In genomic region chr9:65122545-65122944, GRCm38 (mm10) we compare ENCODE assay signal across 9 mouse cellular contexts. TPM values are rescaled to one million over a fixed set of nuclear protein-coding genes. Genes with fewer than 3 reads are reported as not detected.
DNase-seq lines count a peak whose midpoint lies in the region; ATAC-seq and TF ChIP-seq lines count a peak whose summit lies in the region.
"Had no signal": no experiment of that assay in that cellular context is flagged by ENCODE, and none has a peak within 500 bp of the region (broad histone marks: within the 10 kb centered on the region; RNA-seq: fewer than 3 reads in every experiment).

No protein-coding gene starts in this region.

- 0 out of 2 replicates have a peak overlapping the region, but pooled peaks have one; percentile 29 for H3K9ac ChIP-seq in ES-E14 (ENCODE audit: insufficient read depth, low read depth, low read length, poor library complexity, severe bottlenecking)
- H3K9ac ChIP-seq in liver, postnatal 0 days (replicated peaks), result no peak overlapping the region

- H3K36me3 ChIP-seq in ES-E14 (ENCODE audit: control insufficient read depth, insufficient read depth, low read length, poor library complexity, severe bottlenecking), result no peaks in the 10 kb centered on the region; the same call in 1 of the 2 replicates
- H3K36me3 ChIP-seq in heart, embryonic 10.5 days, result no peaks in the 10 kb centered on the region
- H3K36me3 ChIP-seq in liver, postnatal 0 days (replicated peaks; ENCODE audit: insufficient read depth, low read length), result peaks cover 5% of the 10 kb centered on the region; the same call in 1 of the 2 replicates

- in situ Hi-C loops in ES-E14 (cut with MboI; ENCODE audit: low sequenced_read_pairs in 2 of 2, unreplicated experiment in 2 of 2), result no loop called here

- WGBS in heart, embryonic 10.5 days, result 8% methylated on average over 18 of the region's 18 CpGs
- 24% methylated on average over 18 of the region's 18 CpGs for WGBS in liver, postnatal 0 days (ENCODE audit: insufficient replicate concordance)

- H3K4me3 ChIP-seq in gastrocnemius, adult 2 months, result no peak overlapping the region
- peak overlapping the region in 1 of 2 experiments; percentile 16; a peak in 1 of 4 replicates for H3K4me3 ChIP-seq in ES-E14 (ENCODE audit: insufficient read depth in 1 of 2, low read depth in 1 of 2, low read length in 2 of 2, poor library complexity in 1 of 2, severe bottlenecking in 1 of 2)
- peak overlapping the region; percentile 42; the same call in 1 of the 2 replicates for H3K4me3 ChIP-seq in heart, embryonic 10.5 days
- no peak overlapping the region for H3K4me3 ChIP-seq in liver, postnatal 0 days (ENCODE audit: low read depth, low read length)

- no peak for TF ChIP-seq CTCF in gastrocnemius, adult 2 months (IDR thresholded peaks at IDR 0.05)
- no peak for TF ChIP-seq CTCF in liver, postnatal 0 days (IDR thresholded peaks at IDR 0.05; ENCODE audit: low read depth)

- peaks cover 4 to 12% of the 10 kb centered on the region in 2 experiments; a peak in 3 of 4 replicates for H3K4me1 ChIP-seq in ES-E14 (ENCODE audit: control insufficient read depth in 2 of 2, insufficient read depth in 2 of 2, low read length in 2 of 2, poor library complexity in 1 of 2)
- peaks cover 15% of the 10 kb centered on the region for H3K4me1 ChIP-seq in heart, embryonic 10.5 days
- no peaks in the 10 kb centered on the region for H3K4me1 ChIP-seq in liver, postnatal 0 days (ENCODE audit: insufficient read depth)

- no peak for TF ChIP-seq EP300 in liver, postnatal 0 days (IDR thresholded peaks at IDR 0.05; ENCODE audit: low read depth)

- peaks cover 61% of the 10 kb centered on the region for H3K27me3 ChIP-seq in heart, embryonic 10.5 days (ENCODE audit: insufficient read depth, poor library complexity, severe bottlenecking)
- H3K27me3 ChIP-seq in liver, postnatal 0 days (ENCODE audit: insufficient read depth, low read length), result peaks cover 15% of the 10 kb centered on the region; the same call in 1 of the 2 replicates

- no peak overlapping the region for H3K27ac ChIP-seq in gastrocnemius, adult 2 months
- H3K27ac ChIP-seq in ES-E14 (ENCODE audit: insufficient read depth, low read depth, low read length, poor library complexity, severe bottlenecking), result no peak overlapping the region
- H3K27ac ChIP-seq in heart, embryonic 10.5 days, result no peak overlapping the region
- no peak overlapping the region for H3K27ac ChIP-seq in liver, postnatal 0 days (ENCODE audit: low read depth)

- no peak for ATAC-seq in liver, postnatal 0 days

- DNase-seq in gastrocnemius, adult 2 months, result peak; percentile 18
- DNase-seq in gastrocnemius, adult 8-10 months (ENCODE audit: low spot score in 2 of 2), result no peak
- no peak for DNase-seq in ES-E14 (ENCODE audit: low read depth, low spot score)
- DNase-seq in heart, embryonic 10.5 days (ENCODE audit: low spot score), result no peak
- peak; percentile 75 to 76 for DNase-seq in left cerebral cortex, postnatal 10 days (ENCODE audit: extremely low spot score in 1 of 2, low spot score in 2 of 2)
- DNase-seq in yolk sac, embryonic 10.5 days (ENCODE audit: low spot score), result no peak
- DNase-seq in urinary bladder, postnatal 10 days (ENCODE audit: low spot score), result no peak
- no peak for DNase-seq in liver, postnatal 0 days

- no peaks in the 10 kb centered on the region for H3K9me3 ChIP-seq in ES-E14 (ENCODE audit: control insufficient read depth, insufficient read depth, low read depth, low read length)
- no peaks in the 10 kb centered on the region for H3K9me3 ChIP-seq in heart, embryonic 10.5 days
- no peaks in the 10 kb centered on the region for H3K9me3 ChIP-seq in liver, postnatal 0 days (ENCODE audit: low read length)

- intact Hi-C loops in gastrocnemius, adult 2 months (cut with DNase I), result loop anchor here (5.0 kb wide), 2 partner anchors 45 to 110 kb away; no protein-coding TSS in a partner anchor
- intact Hi-C loops in left cerebral cortex, postnatal 10 days (cut with DNase I), result loop anchor here (5.0 kb wide), 1 partner anchor 35 kb away; no protein-coding TSS in a partner anchor

- H3K4me2 ChIP-seq in liver, postnatal 0 days (ENCODE audit: low read depth, low read length), result no peak overlapping the region

TF ChIP-seq in ES-E14, 5 proteins besides CTCF, POLR2A, EP300 and RAD21:
- no peak for TF ChIP-seq CHD2 (IDR thresholded peaks at IDR 0.05; ENCODE audit: low read depth, low read length)
- no peak for TF ChIP-seq ZC3H11A (IDR thresholded peaks at IDR 0.05; ENCODE audit: borderline replicate concordance, low read depth, low read length)
- TF ChIP-seq MAFK (IDR thresholded peaks at IDR 0.05; ENCODE audit: insufficient read depth, low read depth, low read length), result no peak
- TF ChIP-seq HCFC1 (IDR thresholded peaks at IDR 0.05; ENCODE audit: borderline replicate concordance, insufficient read depth, low read length), result no peak
- no peak for TF ChIP-seq ZNF384 (IDR thresholded peaks at IDR 0.05; ENCODE audit: low read depth, low read length)

RNA-seq across cellular contexts. Expression of gene Igdcc3, which starts 18.4 kb away (rescaled TPM):
- total RNA-seq in gastrocnemius, adult 2 months (2021), result under 1 TPM; 0.17 to 0.18 TPM
- total RNA-seq in gastrocnemius, adult 8-10 months (2022), result under 1 TPM; 0.10 to 0.17 (median 0.12) TPM
- 6.0 and 6.1 TPM in 2 replicates for total RNA-seq in ES-E14 (2012; rRNA removed)
- 26.8 and 65.0 TPM in 2 replicates for polyA plus RNA-seq in heart, embryonic 10.5 days (2016; fragmentation: Nextera tagmentation; extraction: Ambion mirVana)
- total RNA-seq in left cerebral cortex, postnatal 10 days (2021), result 1 to 10 TPM; 2.5 to 4.2 TPM
- polyA plus RNA-seq in liver, postnatal 0 days (2015; fragmentation: Nextera tagmentation; extraction: Ambion mirVana), result not detected in 2 replicates
- polyA plus RNA-seq: C2C12 had no signal

RNA-seq across cellular contexts. Expression of gene Igdcc4, which starts 21.3 kb away (rescaled TPM):
- total RNA-seq in gastrocnemius, adult 2 months (2021), result 10 to 100 TPM; 22.1 to 34.4 TPM
- 10 to 100 TPM; 28.1 to 32.6 (median 30.4) TPM for total RNA-seq in gastrocnemius, adult 8-10 months (2022)
- 8.8 and 17.9 TPM in 2 replicates for total RNA-seq in ES-E14 (2012; rRNA removed)
- polyA plus RNA-seq in heart, embryonic 10.5 days (2016; fragmentation: Nextera tagmentation; extraction: Ambion mirVana), result 7.5 and 10.8 TPM in 2 replicates
- 10 to 100 TPM; 25.5 to 29.2 TPM for total RNA-seq in left cerebral cortex, postnatal 10 days (2021)
- polyA plus RNA-seq in liver, postnatal 0 days (2015; fragmentation: Nextera tagmentation; extraction: Ambion mirVana), result 5.8 and 6.0 TPM in 2 replicates

Comparison
In these comparisons a context has a peak if more than half of its experiments do, and no peak if none do; other contexts are left out.
1. DNase-seq: peak in gastrocnemius, adult 2 months (single experiment) and left cerebral cortex, postnatal 10 days (2 of 2); none in gastrocnemius, adult 8-10 months (0 of 2), ES-E14 (single experiment), heart, embryonic 10.5 days (single experiment), yolk sac, embryonic 10.5 days (single experiment), urinary bladder, postnatal 10 days (single experiment) and liver, postnatal 0 days (single experiment).